Mouse (Mus musculus) erythroid progenitor cell, adult 5-6 weeks (primary cell): Measurements from ENCODE around the gene Hacd4. TPM values are rescaled to one million over a fixed set of nuclear protein-coding genes. Genes with fewer than 3 reads are reported as not detected.

ENCODE experiments used
- ATAC-seq: replicated peaks from 2 replicates; pipeline ENCODE4 v1.8.0; 2016; ENCODE audit warnings: moderate number of reproducible peaks, mild to moderate bottlenecking, moderate TSS enrichment, inconsistent platforms; ENCODE audit not compliant: poor library complexity, low FRiP score, severe bottlenecking
- total RNA-seq, 2 experiments: library from RNA; stranded (forward) in 1 of 2; stranded (reverse) in 1 of 2; fragments of 150-400 nt in 1 of 2; fragments of 186-747, 209-891 nt in 1 of 2; gene quantifications; 2 replicates each; pipeline versions ENCODE4 v1.2.3 to v1.2.4; 2015 to 2017; ENCODE audit warnings: low replicate concordance in 2 of 2

Gene Hacd4
- total RNA-seq, 2 experiments from 2014 or later = 4.2 to 4.6 TPM

GRCm38 (mm10) chr4:88369951-88370350, 68.8 kb downstream of the Hacd4 start:
- ATAC-seq = no peak

GRCm38 (mm10) chr4:88357431-88357830, 81.3 kb downstream of the Hacd4 start:
- ATAC-seq = no peak

GRCm38 (mm10) chr4:88356652-88357051, 82.1 kb downstream of the Hacd4 start:
- no peak for ATAC-seq

GRCm38 (mm10) chr4:88350910-88351309, 87.8 kb downstream of the Hacd4 start:
- ATAC-seq = peak; percentile 87

Other genes with a start within 250 kb of the Hacd4 start
- not detected in 2 replicates for gene Ifnb1, start 83.8 kb upstream of the Hacd4 start, total RNA-seq (2015; ENCODE audit: low replicate concordance)
- not detected in 2 replicates for gene Ifnb1, start 83.8 kb upstream of the Hacd4 start, total RNA-seq (2017; ENCODE audit: low replicate concordance)
- gene Ifna15, start 119.3 kb upstream of the Hacd4 start, total RNA-seq (2015; ENCODE audit: low replicate concordance) = not detected in 2 replicates
- not detected in 2 replicates for gene Ifna15, start 119.3 kb upstream of the Hacd4 start, total RNA-seq (2017; ENCODE audit: low replicate concordance)
- not detected in 2 replicates for gene Ifna14, start 132.9 kb upstream of the Hacd4 start, total RNA-seq (2015; ENCODE audit: low replicate concordance)
- not detected in 2 replicates for gene Ifna14, start 132.9 kb upstream of the Hacd4 start, total RNA-seq (2017; ENCODE audit: low replicate concordance)
- gene Ifna9, start 153.5 kb upstream of the Hacd4 start, total RNA-seq (2015; ENCODE audit: low replicate concordance) = not detected in 2 replicates
- gene Ifna9, start 153.5 kb upstream of the Hacd4 start, total RNA-seq (2017; ENCODE audit: low replicate concordance) = not detected in 2 replicates
- gene Ifna12, start 164.4 kb upstream of the Hacd4 start, total RNA-seq (2015; ENCODE audit: low replicate concordance) = not detected in 2 replicates
- gene Ifna12, start 164.4 kb upstream of the Hacd4 start, total RNA-seq (2017; ENCODE audit: low replicate concordance) = not detected in 2 replicates
- not detected in 2 replicates for gene C87499, start 195.5 kb upstream of the Hacd4 start, total RNA-seq (2015; ENCODE audit: low replicate concordance)
- gene C87499, start 195.5 kb upstream of the Hacd4 start, total RNA-seq (2017; ENCODE audit: low replicate concordance) = not detected in 2 replicates
- gene Ifna13, start 205.5 kb upstream of the Hacd4 start, total RNA-seq (2015; ENCODE audit: low replicate concordance) = not detected in 2 replicates
- not detected in 2 replicates for gene Ifna13, start 205.5 kb upstream of the Hacd4 start, total RNA-seq (2017; ENCODE audit: low replicate concordance)
- gene Ifna16, start 238.0 kb upstream of the Hacd4 start, total RNA-seq (2015; ENCODE audit: low replicate concordance) = not detected in 2 replicates
- not detected in 2 replicates for gene Ifna16, start 238.0 kb upstream of the Hacd4 start, total RNA-seq (2017; ENCODE audit: low replicate concordance)
- gene Ifna2, start 245.0 kb upstream of the Hacd4 start, total RNA-seq (2015; ENCODE audit: low replicate concordance) = not detected in 2 replicates
- not detected in 2 replicates for gene Ifna2, start 245.0 kb upstream of the Hacd4 start, total RNA-seq (2017; ENCODE audit: low replicate concordance)